Mouse (Mus musculus) heart, embryonic 16.5 days (tissue): ENCODE results near the gene Grip1. TPM values are rescaled to one million over a fixed set of nuclear protein-coding genes. Genes with fewer than 3 reads are reported as not detected.

Source experiments
- ATAC-seq: fragments of 200-750 bp; cut with Nextera tagmentation; replicated peaks from 2 replicates; pipeline ENCODE4 v1.8.0; 2017; ENCODE audit warnings: moderate number of reproducible peaks; ENCODE audit not compliant: insufficient read depth, low FRiP score; ENCODE audit errors: extremely low read depth
- H3K27ac ChIP-seq: fragments of 300-500 bp; sonication (generic); 2 replicates; pipeline ENCODE4 v1.5.1; 2014; ENCODE audit warnings: mild to moderate bottlenecking, low read length, control low read depth, moderate library complexity
- H3K27me3 ChIP-seq: fragments of 300-500 bp; sonication (generic); 2 replicates; pipeline ENCODE4 v1.6.1; 2014; ENCODE audit warnings: low read length, mixed read lengths; ENCODE audit not compliant: control insufficient read depth, insufficient read depth
- H3K36me3 ChIP-seq: fragments of 300-500 bp; sonication (generic); 2 replicates; pipeline ENCODE4 v1.6.1; 2014; ENCODE audit not compliant: control insufficient read depth, insufficient read depth
- H3K4me1 ChIP-seq: fragments of 300-500 bp; sonication (generic); 2 replicates; pipeline ENCODE4 v1.6.1; 2014; ENCODE audit warnings: low read length, mixed read lengths; ENCODE audit not compliant: control insufficient read depth, insufficient read depth
- H3K4me2 ChIP-seq: fragments of 300-500 bp; sonication (generic); 2 replicates; pipeline ENCODE4 v1.6.1; 2014; ENCODE audit warnings: low read depth, mild to moderate bottlenecking, control low read depth, low read length
- H3K4me3 ChIP-seq: fragments of 300-500 bp; sonication (generic); 2 replicates; pipeline ENCODE4 v1.5.1; 2014; ENCODE audit warnings: mild to moderate bottlenecking, control low read depth, low read length
- H3K9ac ChIP-seq: fragments of 300-500 bp; sonication (generic); 2 replicates; pipeline ENCODE4 v1.6.1; 2014; ENCODE audit warnings: low read length, control low read depth
- H3K9me3 ChIP-seq: fragments of 300-500 bp; sonication (generic); replicated peaks from 2 replicates; pipeline ENCODE4 v1.6.1; 2016; ENCODE audit warnings: low read length; ENCODE audit not compliant: control insufficient read depth
- WGBS: fragments of 180-500 bp; shearing (Covaris S2); extraction: QIAGEN DNeasy Blood & Tissue Kit; methylation state at CpG from one replicate; pipeline ENCODE4 v1.1.7; 2014; 5-methylcytosine and 5-hydroxymethylcytosine counted together
- polyA plus RNA-seq: library from polyadenylated mRNA; unstranded; fragments of >200 nt; fragmentation: Nextera tagmentation; extraction: Ambion mirVana; gene quantifications from 2 replicates; pipeline ENCODE4 v1.2.1, GENCODE M21; 2015

Gene Grip1
- polyA plus RNA-seq, 1 experiment from 2014 or later = 1.6 TPM

- no peaks in the 10 kb centered on the region for H3K9me3 ChIP-seq
- WGBS = 68% methylated on average over 7 of the region's 7 CpGs
- H3K36me3 ChIP-seq = no peaks in the 10 kb centered on the region; the same call in 1 of the 2 replicates
- H3K27ac ChIP-seq = no peak overlapping the region
- peaks cover 4% of the 10 kb centered on the region; the same call in 1 of the 2 replicates for H3K4me1 ChIP-seq
- no peak overlapping the region for H3K4me2 ChIP-seq
- no peak overlapping the region for H3K9ac ChIP-seq
- H3K4me3 ChIP-seq = no peak overlapping the region
- no peak for ATAC-seq
- H3K27me3 ChIP-seq = no peaks in the 10 kb centered on the region
Measured at GRCm38 (mm10) chr10:120114493-120114892, 660.9 kb downstream of the Grip1 start.

GRCm38 (mm10) chr10:120115249-120115648 lies 661.6 kb downstream of the Grip1 start:
- Histone ChIP-seq H3K36me3 (no peaks in the 10 kb centered on the region; the same call in 1 of the 2 replicates), H3K4me2 (no peak overlapping the region), H3K4me1 (peaks cover 4% of the 10 kb centered on the region; the same call in 1 of the 2 replicates), H3K9ac (no peak overlapping the region), H3K9me3 (no peaks in the 10 kb centered on the region), H3K4me3 (no peak overlapping the region), H3K27ac (no peak overlapping the region), H3K27me3 (no peaks in the 10 kb centered on the region)
- WGBS = 93% methylated on average over 1 of the region's 1 CpGs
- no peak for ATAC-seq

- H3K36me3 ChIP-seq = no peaks in the 10 kb centered on the region
- WGBS = 82% methylated on average over 3 of the region's 3 CpGs
- no peak overlapping the region for H3K9ac ChIP-seq
- no peaks in the 10 kb centered on the region for H3K27me3 ChIP-seq
- no peaks in the 10 kb centered on the region for H3K4me1 ChIP-seq
- H3K4me2 ChIP-seq = no peak overlapping the region
- H3K4me3 ChIP-seq = no peak overlapping the region
- no peak for ATAC-seq
- no peaks in the 10 kb centered on the region for H3K9me3 ChIP-seq
- no peak overlapping the region for H3K27ac ChIP-seq
Measured at GRCm38 (mm10) chr10:120123721-120124120, 670.1 kb downstream of the Grip1 start.

GRCm38 (mm10) chr10:120124801-120125464 lies 671.3 kb downstream of the Grip1 start:
- H3K9ac ChIP-seq = no peak overlapping the region

GRCm38 (mm10) chr10:120125465-120125857 lies 671.8 kb downstream of the Grip1 start:
- Histone ChIP-seq H3K4me2 (no peak overlapping the region), H3K9me3 (no peaks in the 10 kb centered on the region), H3K36me3 (no peaks in the 10 kb centered on the region), H3K27me3 (no peaks in the 10 kb centered on the region), H3K9ac (no peak overlapping the region), H3K4me3 (no peak overlapping the region), H3K4me1 (no peaks in the 10 kb centered on the region), H3K27ac (no peak overlapping the region)
- no peak for ATAC-seq
- WGBS = 66% methylated on average over 10 of the region's 10 CpGs

More at GRCm38 (mm10) chr10:120124801-120125464, 671.3 kb downstream of the Grip1 start:
- no peak; the same call in 1 of the 2 replicates for ATAC-seq
- Histone ChIP-seq H3K4me2 (no peak overlapping the region), H3K27ac (no peak overlapping the region), H3K27me3 (no peaks in the 10 kb centered on the region), H3K4me3 (no peak overlapping the region), H3K36me3 (no peaks in the 10 kb centered on the region), H3K9me3 (no peaks in the 10 kb centered on the region), H3K4me1 (no peaks in the 10 kb centered on the region)
- 52% methylated on average over 7 of the region's 7 CpGs for WGBS

- H3K27ac ChIP-seq = no peak overlapping the region
- no peaks in the 10 kb centered on the region for H3K27me3 ChIP-seq
- no peaks in the 10 kb centered on the region for H3K36me3 ChIP-seq
- WGBS = 38% methylated on average over 13 of the region's 13 CpGs
- H3K4me3 ChIP-seq = peak overlapping the region; percentile 17; the same call in 1 of the 2 replicates
- H3K4me2 ChIP-seq = peak overlapping the region; percentile 45
- H3K9ac ChIP-seq = no peak overlapping the region
- no peaks in the 10 kb centered on the region for H3K9me3 ChIP-seq
- H3K4me1 ChIP-seq = no peaks in the 10 kb centered on the region
- no peak for ATAC-seq
Measured at GRCm38 (mm10) chr10:120128601-120129277, 675.1 kb downstream of the Grip1 start.

- Histone ChIP-seq H3K9me3 (no peaks in the 10 kb centered on the region), H3K4me2 (no peak overlapping the region), H3K9ac (no peak overlapping the region), H3K4me3 (no peak overlapping the region), H3K36me3 (no peaks in the 10 kb centered on the region), H3K4me1 (no peaks in the 10 kb centered on the region), H3K27me3 (no peaks in the 10 kb centered on the region), H3K27ac (no peak overlapping the region)
- ATAC-seq = no peak
- 59% methylated on average over 16 of the region's 16 CpGs for WGBS
Measured at GRCm38 (mm10) chr10:120130621-120131020, 677.0 kb downstream of the Grip1 start.

- Histone ChIP-seq H3K27me3 (no peaks in the 10 kb centered on the region), H3K4me2 (no peak overlapping the region), H3K27ac (no peak overlapping the region), H3K9ac (no peak overlapping the region), H3K4me3 (no peak overlapping the region), H3K36me3 (no peaks in the 10 kb centered on the region), H3K4me1 (no peaks in the 10 kb centered on the region), H3K9me3 (no peaks in the 10 kb centered on the region)
- no peak for ATAC-seq
- WGBS = 54% methylated on average over 11 of the region's 11 CpGs
Measured at GRCm38 (mm10) chr10:120133697-120134096, 680.1 kb downstream of the Grip1 start.

GRCm38 (mm10) chr10:120136020-120136562 lies 682.5 kb downstream of the Grip1 start:
- Histone ChIP-seq H3K4me1 (no peaks in the 10 kb centered on the region), H3K36me3 (no peaks in the 10 kb centered on the region), H3K9me3 (no peaks in the 10 kb centered on the region), H3K27me3 (no peaks in the 10 kb centered on the region), H3K4me3 (no peak overlapping the region), H3K27ac (no peak overlapping the region), H3K9ac (no peak overlapping the region), H3K4me2 (no peak overlapping the region)
- 76% methylated on average over 12 of the region's 12 CpGs for WGBS
- ATAC-seq = no peak
